Mouse (Mus musculus) hindbrain, embryonic 13.5 days (tissue): ENCODE measurements at regions not wholly inside any gene's neighbourhood (a gene's known extent, or its start where the extent isn't known, plus 50 kb on each side); places are given as distances from the start of the nearest gene placed in this dataset.

Experiments
- ATAC-seq: fragments of 200-750 bp; cut with Nextera tagmentation; 2 replicates; pipeline ENCODE4 v1.8.0; 2017; ENCODE audit warnings: moderate TSS enrichment; ENCODE audit not compliant: low FRiP score
- H3K27ac ChIP-seq: fragments of 300-500 bp; sonication (generic); 2 replicates; pipeline ENCODE4 v1.5.1; 2015; ENCODE audit warnings: inconsistent platforms, mild to moderate bottlenecking, moderate library complexity
- H3K27me3 ChIP-seq: fragments of 300-500 bp; sonication (generic); 2 replicates; pipeline ENCODE4 v1.6.1; 2015; ENCODE audit warnings: mild to moderate bottlenecking, inconsistent platforms
- H3K36me3 ChIP-seq: fragments of 300-500 bp; sonication (generic); 2 replicates; pipeline ENCODE4 v1.6.1; 2015; ENCODE audit warnings: mild to moderate bottlenecking, inconsistent platforms
- H3K4me1 ChIP-seq: fragments of 300-500 bp; sonication (generic); replicated peaks from 2 replicates; pipeline ENCODE4 v1.6.1; 2015; ENCODE audit warnings: inconsistent platforms
- H3K4me2 ChIP-seq: fragments of 300-500 bp; sonication (generic); 2 replicates; pipeline ENCODE4 v1.6.1; 2015; ENCODE audit warnings: inconsistent platforms, mild to moderate bottlenecking, moderate library complexity
- H3K4me3 ChIP-seq: fragments of 300-500 bp; sonication (generic); 2 replicates; pipeline ENCODE4 v1.5.1; 2015; ENCODE audit warnings: mild to moderate bottlenecking, inconsistent platforms
- H3K9ac ChIP-seq: fragments of 300-500 bp; sonication (generic); 2 replicates; pipeline ENCODE4 v1.6.1; 2015; ENCODE audit warnings: mild to moderate bottlenecking, inconsistent platforms
- H3K9me3 ChIP-seq: fragments of 300-500 bp; sonication (generic); 2 replicates; pipeline ENCODE4 v1.6.1; 2016; ENCODE audit warnings: inconsistent platforms
- WGBS: fragments of 180-500 bp; shearing (Covaris S2); methylation state at CpG from one replicate; pipeline ENCODE4 v1.1.7; 2015; 5-methylcytosine and 5-hydroxymethylcytosine counted together

GRCm38 (mm10) chr9:69568631-69569230, 115.3 kb downstream of the Anxa2 start:
- Histone ChIP-seq H3K36me3 (no peaks in the 10 kb centered on the region), H3K27me3 (0 out of 2 replicates have a peak, but pooled peaks cover 9% of the 10 kb centered on the region), H3K9me3 (no peaks in the 10 kb centered on the region), H3K4me2 (no peak overlapping the region), H3K9ac (no peak overlapping the region), H3K4me3 (no peak overlapping the region), H3K4me1 (no peaks in the 10 kb centered on the region; the same call in 1 of the 2 replicates), H3K27ac (no peak overlapping the region)
- no peak for ATAC-seq
- WGBS, result 44% methylated on average over 13 of the region's 13 CpGs

GRCm38 (mm10) chr9:69568222-69568621, 114.8 kb downstream of the Anxa2 start:
- 55% methylated on average over 3 of the region's 3 CpGs for WGBS

DNA sequence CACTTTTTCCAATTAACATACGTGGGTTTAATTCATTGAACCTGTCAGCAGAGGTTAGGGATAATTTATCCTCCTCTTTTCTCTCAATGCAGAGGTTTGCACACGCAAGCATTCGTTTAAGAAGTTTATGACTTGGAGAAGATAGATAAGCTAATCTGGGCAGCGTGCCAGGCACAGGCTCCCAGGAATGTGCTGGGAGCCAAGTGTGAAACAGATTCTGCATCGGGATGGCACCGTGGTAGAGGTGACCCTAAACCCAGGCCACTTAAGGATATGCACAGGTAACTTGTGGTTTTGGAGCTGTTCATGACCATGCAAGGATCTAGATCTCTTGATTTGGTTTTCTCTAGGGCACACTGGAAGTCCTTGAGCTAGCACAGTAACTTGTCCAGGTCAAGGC, 113.6 kb downstream of the Anxa2 start:
- ATAC-seq, result no peak
- no peaks in the 10 kb centered on the region for H3K9me3 ChIP-seq
- H3K27ac ChIP-seq, result no peak overlapping the region
- no peaks in the 10 kb centered on the region; the same call in 1 of the 2 replicates for H3K4me1 ChIP-seq
- 0 out of 2 replicates have a peak, but pooled peaks cover 9% of the 10 kb centered on the region for H3K27me3 ChIP-seq
- WGBS, result 66% methylated on average over 6 of the region's 6 CpGs
- no peak overlapping the region for H3K9ac ChIP-seq
- H3K4me3 ChIP-seq, result no peak overlapping the region
- no peak overlapping the region for H3K4me2 ChIP-seq
- no peaks in the 10 kb centered on the region for H3K36me3 ChIP-seq

More at GRCm38 (mm10) chr9:69568222-69568621, 114.8 kb downstream of the Anxa2 start:
- 0 out of 2 replicates have a peak, but pooled peaks cover 9% of the 10 kb centered on the region for H3K27me3 ChIP-seq
- H3K27ac ChIP-seq, result no peak overlapping the region
- ATAC-seq, result no peak
- H3K36me3 ChIP-seq, result no peaks in the 10 kb centered on the region
- no peaks in the 10 kb centered on the region; the same call in 1 of the 2 replicates for H3K4me1 ChIP-seq
- H3K9ac ChIP-seq, result no peak overlapping the region
- no peak overlapping the region for H3K4me3 ChIP-seq
- no peaks in the 10 kb centered on the region for H3K9me3 ChIP-seq
- H3K4me2 ChIP-seq, result no peak overlapping the region

DNA sequence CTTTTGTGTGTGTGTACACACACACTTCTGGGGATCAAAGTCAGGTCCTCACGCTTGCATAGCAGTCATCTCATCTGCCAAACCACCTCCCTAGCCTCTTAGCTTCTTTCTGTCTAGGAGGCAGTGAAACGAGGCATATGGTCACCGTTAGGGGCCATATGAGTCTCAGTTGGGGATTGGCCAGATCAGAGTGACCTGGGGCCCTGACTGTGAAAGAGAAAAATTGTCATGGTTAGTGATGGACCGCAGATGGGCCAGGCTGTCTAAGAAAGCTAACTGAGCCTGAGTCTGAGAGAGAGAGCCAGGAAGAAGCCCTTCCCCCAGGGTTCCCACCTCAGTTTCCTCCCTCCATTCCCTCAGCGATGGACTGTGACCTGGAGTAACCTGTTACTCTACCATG, 89.8 kb downstream of the Anxa2 start:
- Histone ChIP-seq H3K9ac (no peak overlapping the region), H3K27me3 (no peaks in the 10 kb centered on the region), H3K27ac (no peak overlapping the region), H3K4me3 (no peak overlapping the region), H3K36me3 (no peaks in the 10 kb centered on the region), H3K9me3 (no peaks in the 10 kb centered on the region), H3K4me2 (no peak overlapping the region), H3K4me1 (peaks cover 7% of the 10 kb centered on the region)
- ATAC-seq, result no peak
- 63% methylated on average over 5 of the region's 5 CpGs for WGBS
